Mouse (Mus musculus) embryonic facial prominence, embryonic 15.5 days (tissue): ENCODE data around the gene Tesk1. TPM values are rescaled to one million over a fixed set of nuclear protein-coding genes. Genes with fewer than 3 reads are reported as not detected.

Experiments
- ATAC-seq: fragments of 200-750 bp; cut with Nextera tagmentation; 2 replicates; pipeline ENCODE4 v1.8.0; 2017; ENCODE audit warnings: low read depth, moderate TSS enrichment; ENCODE audit not compliant: insufficient number of reproducible peaks, low FRiP score, low TSS enrichment
- H3K27ac ChIP-seq: fragments of 300-500 bp; sonication (generic); replicated peaks from 2 replicates; pipeline ENCODE4 v1.5.1; 2015; ENCODE audit warnings: mild to moderate bottlenecking, inconsistent platforms
- H3K27me3 ChIP-seq: fragments of 300-500 bp; sonication (generic); 2 replicates; pipeline ENCODE4 v1.6.1; 2015; ENCODE audit warnings: inconsistent platforms
- H3K36me3 ChIP-seq: fragments of 300-500 bp; sonication (generic); 2 replicates; pipeline ENCODE4 v1.6.1; 2015; ENCODE audit warnings: mild to moderate bottlenecking, inconsistent platforms
- H3K4me1 ChIP-seq: fragments of 300-500 bp; sonication (generic); 2 replicates; pipeline ENCODE4 v1.6.1; 2015; ENCODE audit warnings: inconsistent platforms
- H3K4me2 ChIP-seq: fragments of 300-500 bp; sonication (generic); replicated peaks from 2 replicates; pipeline ENCODE4 v1.6.1; 2015; ENCODE audit warnings: mild to moderate bottlenecking, inconsistent platforms
- H3K4me3 ChIP-seq: fragments of 300-500 bp; sonication (generic); replicated peaks from 2 replicates; pipeline ENCODE4 v1.5.1; 2015; ENCODE audit warnings: mild to moderate bottlenecking, inconsistent platforms
- H3K9ac ChIP-seq: fragments of 300-500 bp; sonication (generic); 2 replicates; pipeline ENCODE4 v1.6.1; 2015; ENCODE audit warnings: inconsistent platforms
- H3K9me3 ChIP-seq: fragments of 300-500 bp; sonication (generic); replicated peaks from 2 replicates; pipeline ENCODE4 v1.6.1; 2016; ENCODE audit warnings: inconsistent platforms
- WGBS: fragments of 180-500 bp; shearing (Covaris S2); methylation state at CpG from one replicate; pipeline ENCODE4 v1.1.7; 2015; 5-methylcytosine and 5-hydroxymethylcytosine counted together
- polyA plus RNA-seq: library from polyadenylated mRNA; unstranded; fragments of >200 nt; fragmentation: Nextera tagmentation; extraction: Ambion mirVana; gene quantifications from 2 replicates; pipeline ENCODE4 v1.2.1, GENCODE M21; 2015

The Tesk1 gene
- polyA plus RNA-seq, 1 experiment from 2014 or later = 9.2 TPM

GRCm38 (mm10) chr4:43456470-43456869 is 14.7 kb downstream of the Tesk1 start:
- Histone ChIP-seq H3K4me3 (no peak overlapping the region), H3K36me3 (no peaks in the 10 kb centered on the region), H3K4me2 (no peak overlapping the region), H3K27ac (no peak overlapping the region), H3K9ac (no peak overlapping the region), H3K4me1 (peaks cover 18% of the 10 kb centered on the region), H3K27me3 (peaks cover 24% of the 10 kb centered on the region; the same call in 1 of the 2 replicates), H3K9me3 (no peaks in the 10 kb centered on the region)
- 31% methylated on average over 4 of the region's 4 CpGs for WGBS
- no peak for ATAC-seq

GRCm38 (mm10) chr4:43457124-43457523 is 15.4 kb downstream of the Tesk1 start:
- no peak overlapping the region for H3K27ac ChIP-seq
- no peak overlapping the region for H3K4me3 ChIP-seq
- H3K9me3 ChIP-seq = no peaks in the 10 kb centered on the region
- H3K4me1 ChIP-seq = peaks cover 18% of the 10 kb centered on the region
- no peak overlapping the region for H3K4me2 ChIP-seq
- no peak for ATAC-seq
- H3K36me3 ChIP-seq = no peaks in the 10 kb centered on the region
- WGBS = 25% methylated on average over 8 of the region's 8 CpGs
- H3K9ac ChIP-seq = no peak overlapping the region
- peaks cover 22% of the 10 kb centered on the region; the same call in 1 of the 2 replicates for H3K27me3 ChIP-seq

DNA sequence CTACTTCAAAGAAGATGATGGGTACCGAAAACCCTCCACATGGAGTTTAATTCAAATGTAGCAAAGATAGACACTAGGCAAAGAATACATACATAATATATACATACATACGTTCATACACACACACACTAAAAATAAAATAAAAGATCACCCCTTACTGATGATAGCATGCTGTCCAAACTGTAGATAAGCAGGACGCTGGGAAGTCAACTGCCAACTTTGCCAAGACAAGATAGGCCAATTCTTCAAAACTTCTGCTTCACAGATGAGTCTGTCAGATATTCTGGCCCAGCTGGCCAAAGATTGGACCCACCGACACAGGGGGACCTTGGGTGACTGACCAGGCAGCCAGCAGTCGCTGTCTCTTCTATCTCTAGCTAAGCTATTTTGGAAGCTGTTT is 21.4 kb downstream of the Tesk1 start:
- H3K36me3 ChIP-seq = no peaks in the 10 kb centered on the region
- WGBS = 93% methylated on average over 5 of the region's 5 CpGs
- ATAC-seq = no peak

DNA sequence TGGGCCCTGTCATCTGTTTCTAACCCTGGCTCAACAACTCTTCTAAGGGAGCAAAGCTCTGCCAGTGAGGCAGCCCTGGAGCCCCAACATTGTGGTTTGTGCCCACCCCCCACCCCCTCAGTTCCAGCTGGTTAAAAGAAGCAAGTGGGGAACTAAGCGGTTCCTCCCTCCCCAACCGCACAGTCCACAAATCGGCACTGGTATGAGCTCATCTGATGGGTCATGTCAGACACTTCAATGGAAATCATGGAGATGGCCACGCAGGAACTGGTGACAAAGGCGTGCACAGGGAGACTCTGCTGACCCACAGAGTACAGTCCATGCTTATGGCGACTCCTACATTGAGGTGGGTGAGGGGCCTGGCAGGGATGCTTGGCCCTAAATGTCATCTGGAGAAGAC is 24.2 kb downstream of the Tesk1 start:
- H3K9ac ChIP-seq = no peak overlapping the region
- no peak overlapping the region for H3K4me2 ChIP-seq
- no peak overlapping the region for H3K4me3 ChIP-seq
- 80% methylated on average over 6 of the region's 6 CpGs for WGBS
- no peaks in the 10 kb centered on the region for H3K36me3 ChIP-seq
- H3K27ac ChIP-seq = no peak overlapping the region
- H3K9me3 ChIP-seq = no peaks in the 10 kb centered on the region
- 0 out of 2 replicates have a peak, but pooled peaks cover 5% of the 10 kb centered on the region for H3K4me1 ChIP-seq
- no peak for ATAC-seq
- no peaks in the 10 kb centered on the region for H3K27me3 ChIP-seq

More for the DNA sequence above, 21.4 kb downstream of the Tesk1 start:
- Histone ChIP-seq H3K27me3 (no peaks in the 10 kb centered on the region), H3K4me2 (no peak overlapping the region), H3K9ac (no peak overlapping the region), H3K4me1 (0 out of 2 replicates have a peak, but pooled peaks cover 5% of the 10 kb centered on the region), H3K27ac (no peak overlapping the region), H3K9me3 (no peaks in the 10 kb centered on the region), H3K4me3 (no peak overlapping the region)

DNA sequence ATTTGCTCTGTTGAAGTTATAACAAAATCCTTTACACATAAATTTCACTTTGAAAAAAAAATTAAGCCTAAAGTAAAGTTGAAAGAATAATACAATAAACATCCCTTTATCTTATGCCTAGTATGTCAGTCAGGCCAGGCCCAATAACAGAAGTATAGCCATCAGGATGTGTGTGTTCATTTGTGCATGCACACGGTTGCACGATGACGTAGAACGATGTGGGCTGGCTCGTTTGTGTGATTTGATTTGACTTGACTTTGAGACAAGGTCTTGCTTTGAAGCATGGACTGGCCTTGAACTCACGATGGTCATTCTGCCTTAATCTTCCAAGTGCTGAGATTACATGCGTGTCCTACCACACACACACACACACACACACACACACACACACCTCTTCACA is 25.1 kb downstream of the Tesk1 start:
- Histone ChIP-seq H3K4me3 (no peak overlapping the region), H3K9ac (no peak overlapping the region), H3K36me3 (no peaks in the 10 kb centered on the region), H3K27ac (no peak overlapping the region), H3K4me2 (no peak overlapping the region), H3K4me1 (0 out of 2 replicates have a peak, but pooled peaks cover 5% of the 10 kb centered on the region), H3K9me3 (no peaks in the 10 kb centered on the region), H3K27me3 (no peaks in the 10 kb centered on the region)
- ATAC-seq = no peak
- 82% methylated on average over 7 of the region's 7 CpGs for WGBS

GRCm38 (mm10) chr4:43470301-43470700 is 28.6 kb downstream of the Tesk1 start:
- H3K36me3 ChIP-seq = no peaks in the 10 kb centered on the region
- H3K27ac ChIP-seq = no peak overlapping the region
- H3K4me3 ChIP-seq = no peak overlapping the region
- H3K9me3 ChIP-seq = no peaks in the 10 kb centered on the region
- H3K4me1 ChIP-seq = 0 out of 2 replicates have a peak, but pooled peaks cover 5% of the 10 kb centered on the region
- ATAC-seq = no peak
- no peak overlapping the region for H3K9ac ChIP-seq
- H3K4me2 ChIP-seq = no peak overlapping the region
- 85% methylated on average over 10 of the region's 10 CpGs for WGBS
- no peaks in the 10 kb centered on the region for H3K27me3 ChIP-seq

GRCm38 (mm10) chr4:43473636-43474035 is 31.9 kb downstream of the Tesk1 start:
- Histone ChIP-seq H3K27ac (no peak overlapping the region), H3K27me3 (no peaks in the 10 kb centered on the region), H3K36me3 (no peaks in the 10 kb centered on the region), H3K4me1 (peaks cover 7% of the 10 kb centered on the region), H3K4me2 (no peak overlapping the region), H3K4me3 (no peak overlapping the region), H3K9ac (no peak overlapping the region), H3K9me3 (no peaks in the 10 kb centered on the region)
- WGBS = 67% methylated on average over 1 of the region's 1 CpGs
- no peak for ATAC-seq

GRCm38 (mm10) chr4:43476604-43477003 is 34.9 kb downstream of the Tesk1 start:
- Histone ChIP-seq H3K9ac (no peak overlapping the region), H3K4me2 (no peak overlapping the region), H3K9me3 (no peaks in the 10 kb centered on the region), H3K27me3 (no peaks in the 10 kb centered on the region), H3K4me3 (no peak overlapping the region), H3K36me3 (no peaks in the 10 kb centered on the region), H3K27ac (no peak overlapping the region), H3K4me1 (peaks cover 7% of the 10 kb centered on the region)
- no peak for ATAC-seq
- WGBS = 89% methylated on average over 6 of the region's 6 CpGs

GRCm38 (mm10) chr4:43477857-43478533 is 36.3 kb downstream of the Tesk1 start:
- Histone ChIP-seq H3K4me3 (peak overlapping the region; percentile 38), H3K9ac (0 out of 2 replicates have a peak overlapping the region, but pooled peaks have one; percentile 23), H3K36me3 (no peaks in the 10 kb centered on the region), H3K4me1 (peaks cover 9% of the 10 kb centered on the region), H3K27me3 (no peaks in the 10 kb centered on the region), H3K27ac (peak overlapping the region; percentile 23; the same call in 1 of the 2 replicates), H3K9me3 (no peaks in the 10 kb centered on the region), H3K4me2 (peak overlapping the region; percentile 47)
- peak; percentile 87 for ATAC-seq
- 22% methylated on average over 11 of the region's 11 CpGs for WGBS

DNA sequence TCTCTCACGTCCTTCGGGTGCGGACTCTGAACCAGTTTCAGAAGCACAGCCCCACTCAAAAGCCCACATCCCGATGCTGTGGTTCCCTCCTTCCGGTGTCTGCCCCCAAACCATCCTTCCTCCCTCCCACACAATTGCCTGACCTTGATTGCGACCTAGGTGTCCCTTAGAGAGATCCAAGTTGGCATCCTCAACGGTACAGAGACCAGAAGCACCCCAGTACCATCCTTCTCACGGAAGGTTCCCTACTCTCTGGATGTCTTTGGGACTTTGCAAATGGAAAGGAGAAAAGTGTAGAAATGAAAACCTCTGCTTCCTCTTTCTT is 36.8 kb downstream of the Tesk1 start:
- ATAC-seq = 0 out of 2 replicates have a peak, but pooled peaks have one; percentile 11
- no peaks in the 10 kb centered on the region for H3K27me3 ChIP-seq
- peak overlapping the region; percentile 23; the same call in 1 of the 2 replicates for H3K27ac ChIP-seq
- no peaks in the 10 kb centered on the region for H3K36me3 ChIP-seq
- H3K9me3 ChIP-seq = no peaks in the 10 kb centered on the region
- H3K4me3 ChIP-seq = peak overlapping the region; percentile 38
- H3K4me1 ChIP-seq = peaks cover 9% of the 10 kb centered on the region
- 0 out of 2 replicates have a peak overlapping the region, but pooled peaks have one; percentile 23 for H3K9ac ChIP-seq
- 50% methylated on average over 8 of the region's 8 CpGs for WGBS
- H3K4me2 ChIP-seq = peak overlapping the region; percentile 47

GRCm38 (mm10) chr4:43478906-43479832 is 37.4 kb downstream of the Tesk1 start:
- WGBS = 44% methylated on average over 24 of the region's 24 CpGs
- H3K27ac ChIP-seq = no peak overlapping the region

More at GRCm38 (mm10) chr4:43478906-43479832, 37.4 kb downstream of the Tesk1 start:
- Histone ChIP-seq H3K4me3 (no peak overlapping the region; the same call in 1 of the 2 replicates), H3K4me2 (peak overlapping the region; percentile 25; the same call in 1 of the 2 replicates), H3K36me3 (no peaks in the 10 kb centered on the region), H3K4me1 (peaks cover 9% of the 10 kb centered on the region), H3K9ac (no peak overlapping the region), H3K27me3 (no peaks in the 10 kb centered on the region), H3K9me3 (no peaks in the 10 kb centered on the region)
- no peak for ATAC-seq
